ENCODE assay signal across 30 mouse cellular contexts in the genomic region with DNA sequence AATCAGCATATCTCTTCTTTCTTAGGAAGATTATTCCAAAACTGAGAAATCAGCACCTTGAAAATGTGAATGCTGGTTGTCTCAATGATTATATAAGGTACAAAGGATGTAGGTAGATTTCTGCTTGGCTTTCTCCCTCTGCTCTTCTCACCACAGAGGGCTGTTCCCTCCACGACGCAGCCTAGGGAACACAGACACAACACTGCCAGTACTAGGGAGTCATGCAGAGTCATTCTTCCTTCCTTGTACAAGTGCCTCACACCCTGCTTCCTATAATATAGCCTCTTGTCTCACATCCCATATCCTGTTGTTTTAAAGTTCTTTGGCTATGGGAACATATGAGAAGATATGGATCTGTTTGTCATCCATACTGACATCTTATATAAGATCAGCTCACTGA.
DNase-seq lines count a peak whose midpoint lies in the region; ATAC-seq and TF ChIP-seq lines count a peak whose summit lies in the region.
"Had no signal": no experiment of that assay in that cellular context is flagged by ENCODE, and none has a peak within 500 bp of the region (broad histone marks: within the 10 kb centered on the region; RNA-seq: fewer than 3 reads in every experiment).

No protein-coding gene starts in this region.

- H3K36me3 ChIP-seq in hindbrain, embryonic 11.5 days (ENCODE audit: control insufficient read depth, insufficient read depth, low read length) = no peaks in the 10 kb centered on the region
- no peaks in the 10 kb centered on the region for H3K36me3 ChIP-seq in hindbrain, postnatal 0 days (ENCODE audit: insufficient read depth, low read length)
- no peaks in the 10 kb centered on the region for H3K36me3 ChIP-seq in midbrain, embryonic 11.5 days (ENCODE audit: control insufficient read depth, insufficient read depth, low read length)
- no peaks in the 10 kb centered on the region for H3K36me3 ChIP-seq in midbrain, postnatal 0 days (ENCODE audit: insufficient read depth, low read length)
- H3K36me3 ChIP-seq in midbrain, embryonic 15.5 days (replicated peaks) = no peaks in the 10 kb centered on the region
- H3K36me3 ChIP-seq in heart, embryonic 12.5 days = no peaks in the 10 kb centered on the region
- H3K36me3 ChIP-seq: embryonic facial prominence, embryonic 10.5 days; embryonic facial prominence, embryonic 15.5 days; forebrain, embryonic 12.5 days; heart, embryonic 10.5 days; limb, embryonic 13.5 days; liver, embryonic 12.5 days; neural tube, embryonic 13.5 days had no signal

- WGBS in hindbrain, embryonic 11.5 days = 19% methylated on average over 2 of the region's 2 CpGs
- 17% methylated on average over 2 of the region's 2 CpGs for WGBS in hindbrain, postnatal 0 days
- WGBS in midbrain, embryonic 11.5 days = 47% methylated on average over 2 of the region's 2 CpGs
- WGBS in midbrain, postnatal 0 days = 39% methylated on average over 2 of the region's 2 CpGs
- 33% methylated on average over 2 of the region's 2 CpGs for WGBS in midbrain, embryonic 15.5 days
- 56% methylated on average over 2 of the region's 2 CpGs for WGBS in heart, embryonic 12.5 days

- H3K27ac ChIP-seq in hindbrain, embryonic 11.5 days (ENCODE audit: low read depth, low read length) = no peak overlapping the region
- H3K27ac ChIP-seq in hindbrain, postnatal 0 days = no peak overlapping the region
- no peak overlapping the region for H3K27ac ChIP-seq in midbrain, embryonic 11.5 days (ENCODE audit: low read depth, low read length)
- H3K27ac ChIP-seq in midbrain, postnatal 0 days (ENCODE audit: low read depth, low read length) = no peak overlapping the region
- no peak overlapping the region for H3K27ac ChIP-seq in midbrain, embryonic 15.5 days
- H3K27ac ChIP-seq in heart, embryonic 12.5 days (ENCODE audit: poor library complexity, severe bottlenecking) = no peak overlapping the region
- H3K27ac ChIP-seq: embryonic facial prominence, embryonic 10.5 days; embryonic facial prominence, embryonic 15.5 days; forebrain, embryonic 12.5 days; heart, embryonic 10.5 days; kidney, postnatal 0 days; limb, embryonic 13.5 days; liver, embryonic 12.5 days; neural tube, embryonic 13.5 days had no signal

- H3K9ac ChIP-seq in hindbrain, embryonic 11.5 days (ENCODE audit: low read depth, low read length) = no peak overlapping the region
- no peak overlapping the region for H3K9ac ChIP-seq in hindbrain, postnatal 0 days (replicated peaks; ENCODE audit: low read length)
- no peak overlapping the region for H3K9ac ChIP-seq in midbrain, embryonic 11.5 days (ENCODE audit: low read length)
- H3K9ac ChIP-seq in midbrain, postnatal 0 days (replicated peaks; ENCODE audit: low read length, poor library complexity, severe bottlenecking) = no peak overlapping the region
- no peak overlapping the region for H3K9ac ChIP-seq in midbrain, embryonic 15.5 days
- H3K9ac ChIP-seq in heart, embryonic 12.5 days = no peak overlapping the region
- H3K9ac ChIP-seq: embryonic facial prominence, embryonic 15.5 days; forebrain, embryonic 12.5 days; limb, embryonic 13.5 days; liver, embryonic 12.5 days; neural tube, embryonic 13.5 days had no signal

- no peak overlapping the region for H3K4me2 ChIP-seq in hindbrain, embryonic 11.5 days (replicated peaks; ENCODE audit: low read depth, low read length)
- no peak overlapping the region for H3K4me2 ChIP-seq in hindbrain, postnatal 0 days (ENCODE audit: low read depth, low read length)
- H3K4me2 ChIP-seq in midbrain, embryonic 11.5 days = no peak overlapping the region
- H3K4me2 ChIP-seq in midbrain, postnatal 0 days (ENCODE audit: low read depth, low read length, poor library complexity, severe bottlenecking) = no peak overlapping the region
- H3K4me2 ChIP-seq in midbrain, embryonic 15.5 days = 0 out of 2 replicates have a peak overlapping the region, but pooled peaks have one; percentile 5
- H3K4me2 ChIP-seq in heart, embryonic 12.5 days = no peak overlapping the region
- H3K4me2 ChIP-seq: embryonic facial prominence, embryonic 15.5 days; forebrain, embryonic 12.5 days; limb, embryonic 13.5 days; liver, embryonic 12.5 days; neural tube, embryonic 13.5 days had no signal

- no peaks in the 10 kb centered on the region for H3K27me3 ChIP-seq in hindbrain, embryonic 11.5 days (ENCODE audit: control insufficient read depth, insufficient read depth, low read length)
- no peaks in the 10 kb centered on the region for H3K27me3 ChIP-seq in hindbrain, postnatal 0 days (ENCODE audit: insufficient read depth, low read length)
- H3K27me3 ChIP-seq in midbrain, embryonic 11.5 days (ENCODE audit: control insufficient read depth, insufficient read depth, low read length) = no peaks in the 10 kb centered on the region
- H3K27me3 ChIP-seq in midbrain, postnatal 0 days (ENCODE audit: insufficient read depth, low read length) = no peaks in the 10 kb centered on the region; the same call in 1 of the 2 replicates
- H3K27me3 ChIP-seq in midbrain, embryonic 15.5 days (replicated peaks) = no peaks in the 10 kb centered on the region
- no peaks in the 10 kb centered on the region for H3K27me3 ChIP-seq in heart, embryonic 12.5 days (replicated peaks)
- H3K27me3 ChIP-seq: embryonic facial prominence, embryonic 15.5 days; forebrain, embryonic 12.5 days; limb, embryonic 13.5 days; liver, embryonic 12.5 days; neural tube, embryonic 13.5 days; Patski had no signal

- peak; percentile 76; the same call in 1 of the 2 replicates for ATAC-seq in hindbrain, embryonic 11.5 days (ENCODE audit: low FRiP score)
- ATAC-seq in hindbrain, postnatal 0 days = no peak
- 0 out of 2 replicates have a peak, but pooled peaks have one; percentile 50 for ATAC-seq in midbrain, embryonic 11.5 days (ENCODE audit: low FRiP score)
- ATAC-seq in midbrain, postnatal 0 days (ENCODE audit: low FRiP score) = no peak
- ATAC-seq in granulocyte monocyte progenitor cell, adult 5-6 weeks (replicated peaks; ENCODE audit: poor library complexity, severe bottlenecking) = peak; percentile 48
- peak; percentile 69 for ATAC-seq in midbrain, embryonic 15.5 days (replicated peaks)
- no peak for ATAC-seq in heart, embryonic 12.5 days (ENCODE audit: insufficient number of reproducible peaks, low FRiP score)
- ATAC-seq: intestine, embryonic 16.5 days; liver, embryonic 12.5 days; lung, postnatal 0 days; Patski had no signal

- DNase-seq in hindbrain, embryonic 11.5 days (ENCODE audit: low spot score) = no peak
- DNase-seq in hindbrain, postnatal 0 days (ENCODE audit: low spot score) = no peak
- peak; percentile 85 for DNase-seq in midbrain, embryonic 11.5 days (ENCODE audit: low spot score, missing footprints)
- no peak for DNase-seq in midbrain, postnatal 0 days (ENCODE audit: low spot score)
- DNase-seq in thymus, postnatal 10 days (ENCODE audit: low spot score in 2 of 2) = no peak
- DNase-seq: adrenal gland, postnatal 10 days; cerebellum, adult 11-12 months; cerebellum, adult 9-11 months; gastrocnemius, postnatal 14 days; heart, adult 11 months; kidney, adult 8-10 months; kidney, postnatal 4 days; lung, adult 18-20 months; lung, postnatal 4 days; right cerebral cortex, postnatal 25 days; thymus, postnatal 25 days had no signal

- TF ChIP-seq CTCF in hindbrain, postnatal 0 days (IDR thresholded peaks at IDR 0.05; ENCODE audit: low read depth) = no peak
- no peak for TF ChIP-seq CTCF in midbrain, postnatal 0 days (IDR thresholded peaks at IDR 0.05)

- no peaks in the 10 kb centered on the region for H3K9me3 ChIP-seq in hindbrain, embryonic 11.5 days (ENCODE audit: control insufficient read depth, low read length)
- no peaks in the 10 kb centered on the region for H3K9me3 ChIP-seq in hindbrain, postnatal 0 days (ENCODE audit: low read length)
- no peaks in the 10 kb centered on the region for H3K9me3 ChIP-seq in midbrain, embryonic 11.5 days (ENCODE audit: control insufficient read depth, low read length)
- no peaks in the 10 kb centered on the region for H3K9me3 ChIP-seq in midbrain, postnatal 0 days (ENCODE audit: low read length)
- no peaks in the 10 kb centered on the region for H3K9me3 ChIP-seq in midbrain, embryonic 15.5 days
- no peaks in the 10 kb centered on the region for H3K9me3 ChIP-seq in heart, embryonic 12.5 days (replicated peaks)
- H3K9me3 ChIP-seq: embryonic facial prominence, embryonic 10.5 days; embryonic facial prominence, embryonic 15.5 days; forebrain, embryonic 12.5 days; heart, embryonic 10.5 days; limb, embryonic 13.5 days; liver, embryonic 12.5 days; neural tube, embryonic 13.5 days had no signal

- H3K4me1 ChIP-seq in hindbrain, embryonic 11.5 days (replicated peaks; ENCODE audit: control insufficient read depth, insufficient read depth, low read length) = no peaks in the 10 kb centered on the region
- no peaks in the 10 kb centered on the region for H3K4me1 ChIP-seq in hindbrain, postnatal 0 days (ENCODE audit: insufficient read depth, low read length)
- H3K4me1 ChIP-seq in midbrain, embryonic 11.5 days (ENCODE audit: control insufficient read depth, insufficient read depth, low read length) = no peaks in the 10 kb centered on the region
- H3K4me1 ChIP-seq in midbrain, postnatal 0 days (ENCODE audit: insufficient read depth, low read length) = no peaks in the 10 kb centered on the region
- peaks cover 4% of the 10 kb centered on the region; the same call in 1 of the 2 replicates for H3K4me1 ChIP-seq in midbrain, embryonic 15.5 days
- no peaks in the 10 kb centered on the region for H3K4me1 ChIP-seq in heart, embryonic 12.5 days (replicated peaks)
- H3K4me1 ChIP-seq: embryonic facial prominence, embryonic 10.5 days; embryonic facial prominence, embryonic 15.5 days; forebrain, embryonic 12.5 days; heart, embryonic 10.5 days; limb, embryonic 13.5 days; liver, embryonic 12.5 days had no signal

- H3K4me3 ChIP-seq in hindbrain, embryonic 11.5 days (ENCODE audit: low read depth, low read length) = no peak overlapping the region
- no peak overlapping the region for H3K4me3 ChIP-seq in hindbrain, postnatal 0 days (ENCODE audit: low read length)
- H3K4me3 ChIP-seq in midbrain, embryonic 11.5 days (ENCODE audit: low read depth, low read length) = no peak overlapping the region
- H3K4me3 ChIP-seq in midbrain, postnatal 0 days (ENCODE audit: low read depth, low read length) = no peak overlapping the region
- H3K4me3 ChIP-seq in midbrain, embryonic 15.5 days = no peak overlapping the region
- H3K4me3 ChIP-seq in heart, embryonic 12.5 days = no peak overlapping the region
- H3K4me3 ChIP-seq: embryonic facial prominence, embryonic 10.5 days; embryonic facial prominence, embryonic 15.5 days; forebrain, embryonic 12.5 days; heart, embryonic 10.5 days; limb, embryonic 13.5 days; liver, embryonic 12.5 days; neural tube, embryonic 13.5 days had no signal

Comparison
In these comparisons a context has a peak if more than half of its experiments do, and no peak if none do; other contexts are left out.
1. ATAC-seq: peak in hindbrain, embryonic 11.5 days (single experiment), midbrain, embryonic 11.5 days (single experiment), granulocyte monocyte progenitor cell, adult 5-6 weeks (single experiment) and midbrain, embryonic 15.5 days (single experiment); none in hindbrain, postnatal 0 days (single experiment), midbrain, postnatal 0 days (single experiment) and heart, embryonic 12.5 days (single experiment).